Mouse (Mus musculus): ENCODE results near the gene Vps72.
A peak's percentile ranks its signal among the peaks of the same experiment; 100 is the strongest.
"Not testable (repeated sequence)": the region's sequence is repeated elsewhere in the genome, so short reads cannot be mapped to it uniquely, and the experiment has no call there.

Vps72 gene

DNA sequence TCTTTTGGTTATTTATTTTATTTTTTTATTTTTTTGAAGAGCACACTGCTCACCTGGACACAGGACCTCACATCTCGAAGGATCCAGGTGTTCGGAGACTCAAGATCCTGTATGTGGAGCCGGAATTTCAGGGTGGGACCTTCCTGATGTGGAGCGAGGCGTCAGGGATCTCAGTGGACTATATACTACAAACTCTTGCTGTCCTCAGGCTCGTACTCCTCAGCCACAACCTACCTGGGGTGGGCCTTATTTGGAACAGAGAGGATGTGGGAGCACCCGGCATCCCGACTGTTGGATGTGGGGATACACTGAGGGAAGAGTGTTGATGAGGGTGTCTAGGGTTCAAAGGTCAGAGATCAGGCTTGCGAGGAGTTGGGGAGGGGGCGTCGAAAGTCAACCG, 23.3 kb downstream of the Vps72 start:
- DNase-seq, result not testable (repeated sequence)

DNA sequence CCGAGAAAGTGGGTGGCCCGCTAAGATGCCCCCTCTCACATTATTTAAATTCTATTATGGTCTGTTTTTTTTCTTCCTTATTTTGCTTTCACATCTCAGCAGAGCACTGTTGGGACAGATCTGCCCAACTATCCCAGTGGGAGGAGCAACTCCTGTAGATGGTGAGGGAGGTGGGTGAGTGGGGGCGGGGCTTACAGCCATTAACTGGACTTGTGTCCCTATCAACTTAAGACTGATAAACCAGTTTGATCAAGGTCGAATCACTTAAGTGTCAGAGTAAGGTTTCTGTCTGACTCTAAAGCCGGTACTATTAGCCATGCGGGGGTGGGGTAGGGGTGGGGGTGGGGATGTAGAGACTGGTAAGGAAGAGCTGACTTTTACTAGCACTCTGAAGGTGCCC, 24.2 kb downstream of the Vps72 start:
- DNase-seq, result peak; percentile 28 to 66

DNA sequence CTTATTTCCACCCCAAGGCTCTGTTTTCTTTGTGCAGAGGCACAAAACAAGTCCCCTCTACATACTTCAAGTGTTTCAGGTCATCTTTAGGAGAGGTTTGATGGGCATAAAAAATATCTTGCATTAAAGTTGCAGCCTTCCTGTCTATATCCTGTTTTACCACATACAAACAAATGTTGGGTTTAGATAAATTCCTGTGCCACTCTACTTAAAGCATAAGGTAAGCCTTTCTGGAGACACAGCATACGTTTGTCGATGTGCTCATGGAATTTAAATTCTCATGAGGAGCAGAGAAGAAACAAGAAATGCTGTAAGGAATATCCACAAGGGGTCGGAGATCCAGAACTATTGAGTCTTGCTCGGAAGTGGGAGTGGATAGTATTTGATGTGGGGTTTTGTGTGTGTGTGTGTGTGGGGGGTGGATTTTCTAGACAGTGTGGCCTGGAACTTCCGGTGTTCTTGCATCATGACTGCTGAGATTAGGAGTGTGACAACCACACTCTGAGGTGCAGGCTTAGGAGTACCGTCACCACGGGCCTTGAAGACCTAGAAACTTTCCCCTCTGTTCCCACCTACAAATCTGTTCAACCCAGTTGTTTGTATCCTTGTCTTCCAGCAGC, 24.7 kb downstream of the Vps72 start:
- DNase-seq, result no peak

DNA sequence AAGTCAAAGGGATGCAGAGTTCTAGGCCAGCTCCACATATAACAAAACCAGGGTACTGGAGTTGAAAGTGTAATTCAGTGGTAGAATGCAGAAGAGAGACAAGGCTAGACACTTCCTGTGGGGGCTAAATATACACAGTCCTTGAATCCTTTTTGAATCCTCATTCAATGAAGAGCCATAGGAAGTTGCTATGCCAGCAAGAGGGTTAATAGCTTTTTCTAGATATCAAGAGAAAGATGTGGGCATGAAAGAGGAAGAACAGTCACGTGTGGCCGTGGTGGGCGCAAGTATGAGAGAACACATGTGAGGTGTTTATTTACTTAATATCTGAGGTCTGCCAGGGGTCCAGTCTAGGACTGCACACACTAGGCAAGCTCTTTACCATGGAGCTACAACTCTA, 25.5 kb downstream of the Vps72 start:
- no peak for DNase-seq

DNA sequence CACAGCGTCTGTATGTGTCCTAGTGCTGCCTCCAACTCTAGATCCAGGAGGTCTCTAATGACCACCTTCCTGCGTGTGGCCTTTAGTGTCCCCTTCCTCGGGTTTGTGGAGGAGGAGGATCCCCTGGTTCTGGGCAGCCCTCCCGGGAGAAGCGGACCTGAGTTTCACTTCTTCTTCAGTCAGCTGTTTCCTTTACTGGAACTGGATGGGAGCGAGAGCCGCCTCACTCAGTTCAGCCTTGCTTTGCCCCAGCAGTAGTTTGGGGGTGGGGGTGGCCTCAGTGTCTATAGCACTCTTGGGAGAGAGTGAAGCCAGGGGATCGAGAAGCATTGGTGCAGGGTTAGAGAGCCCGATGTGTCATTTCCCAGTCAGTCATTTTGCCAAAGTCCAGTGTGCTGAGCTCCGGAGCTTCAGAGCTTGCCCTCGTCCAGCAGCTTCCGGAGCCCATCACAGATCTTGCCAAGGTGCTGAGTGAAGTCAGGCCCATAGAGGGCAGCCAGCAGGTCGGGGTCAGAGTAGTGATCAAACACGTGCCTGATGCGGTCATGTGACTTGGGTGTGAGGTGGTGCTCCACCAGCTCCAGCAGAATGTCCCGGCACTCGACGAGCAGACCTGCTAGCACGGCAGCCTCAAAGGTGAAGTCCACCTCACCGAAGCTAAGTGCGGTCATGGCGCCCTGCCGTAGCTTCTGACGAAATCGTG, 28.9 kb downstream of the Vps72 start:
- no peak for DNase-seq

DNA sequence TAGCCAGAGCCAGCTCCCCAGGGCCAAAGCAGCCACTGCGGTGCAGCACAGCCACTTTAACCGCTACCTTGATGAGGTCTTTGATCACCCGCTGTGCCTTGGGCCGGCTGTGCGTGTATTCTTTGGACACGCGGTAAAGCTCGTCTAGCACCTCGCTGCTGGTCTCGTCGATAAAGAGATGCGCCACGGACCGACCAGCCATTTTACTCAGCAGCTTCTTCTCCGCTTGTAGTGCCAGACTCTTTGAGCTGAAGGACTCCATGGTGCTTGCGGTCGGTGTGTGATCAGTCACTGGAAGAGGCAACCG, 29.4 kb downstream of the Vps72 start:
- DNase-seq, result peak; percentile 13 to 22

DNA sequence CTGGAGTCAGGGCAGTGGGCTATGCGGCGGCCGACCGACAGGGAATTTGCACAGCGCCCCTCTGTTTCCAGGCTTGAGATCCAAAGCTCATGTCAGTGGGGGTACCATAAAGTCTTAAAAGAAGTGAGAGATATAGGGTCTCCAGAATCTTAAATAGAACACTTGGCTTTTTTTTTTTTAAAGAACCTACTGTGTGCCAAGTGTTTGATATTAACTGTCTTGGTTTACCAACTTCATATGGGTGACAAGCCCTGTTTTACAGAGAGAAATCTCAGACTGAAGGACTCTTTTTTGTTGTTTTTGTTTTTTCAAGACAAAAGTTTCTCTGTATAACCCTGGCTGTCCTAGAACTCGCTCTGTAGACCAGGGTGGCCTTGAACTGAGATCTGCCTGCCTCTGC, 30.0 kb downstream of the Vps72 start:
- no peak for DNase-seq

DNA sequence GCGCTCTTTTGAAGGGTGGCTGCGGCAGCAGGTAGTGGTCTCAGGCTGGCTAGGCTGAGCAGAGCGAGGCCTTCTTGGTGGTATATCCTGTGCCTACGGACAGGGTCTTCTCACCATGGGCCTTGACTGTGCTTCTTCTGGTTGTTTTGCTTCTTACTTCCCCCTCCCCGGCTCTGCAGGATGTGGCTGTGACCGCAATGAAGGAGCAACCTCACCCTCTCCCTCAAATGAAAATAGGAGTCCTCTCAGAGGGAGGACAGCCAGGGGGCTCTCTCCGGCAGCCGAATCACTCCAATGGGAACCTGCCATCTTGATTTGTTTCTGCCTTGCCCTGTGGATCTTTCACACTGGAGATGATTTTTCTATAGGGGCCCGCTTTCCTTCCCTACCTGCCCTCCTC, 30.7 kb downstream of the Vps72 start:
- DNase-seq, result no peak

DNA sequence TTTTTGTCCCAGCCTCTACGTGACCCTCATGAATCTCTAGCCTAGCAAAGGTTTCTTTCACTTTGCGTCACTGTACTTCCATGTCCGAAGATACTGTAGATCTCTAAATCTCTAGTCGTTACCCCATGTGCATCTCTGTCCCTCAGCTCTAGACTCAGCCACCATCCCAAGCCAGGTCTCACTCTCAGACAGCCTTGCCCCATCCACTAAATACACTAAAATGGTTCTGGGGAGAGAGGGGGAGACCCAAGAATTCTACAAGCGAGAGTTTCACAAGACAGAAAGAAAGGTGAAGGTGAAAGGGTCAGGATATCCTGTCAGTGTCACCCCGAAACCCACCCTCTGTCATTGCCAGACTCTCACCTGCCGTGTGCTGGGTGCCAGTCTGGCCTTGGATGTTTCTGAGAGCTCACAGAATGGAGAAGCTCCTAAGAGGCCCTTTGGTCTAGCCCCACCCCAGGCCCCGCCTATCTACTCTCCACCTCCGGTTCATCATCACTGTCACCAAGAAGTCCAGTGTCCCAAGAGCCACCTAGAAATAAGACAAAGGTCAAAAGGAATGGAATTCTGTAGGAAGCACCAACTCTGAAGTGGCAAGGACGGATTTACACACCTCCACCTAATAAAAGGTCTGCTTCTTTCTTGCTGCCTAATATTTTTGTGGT, 31.3 kb downstream of the Vps72 start, which contains the start of gene Tnfaip8l2:
Gene Tnfaip8l2 (minus strand): TSS at position 409 of the 665 bp plus-strand sequence.
- no peak for DNase-seq

DNA sequence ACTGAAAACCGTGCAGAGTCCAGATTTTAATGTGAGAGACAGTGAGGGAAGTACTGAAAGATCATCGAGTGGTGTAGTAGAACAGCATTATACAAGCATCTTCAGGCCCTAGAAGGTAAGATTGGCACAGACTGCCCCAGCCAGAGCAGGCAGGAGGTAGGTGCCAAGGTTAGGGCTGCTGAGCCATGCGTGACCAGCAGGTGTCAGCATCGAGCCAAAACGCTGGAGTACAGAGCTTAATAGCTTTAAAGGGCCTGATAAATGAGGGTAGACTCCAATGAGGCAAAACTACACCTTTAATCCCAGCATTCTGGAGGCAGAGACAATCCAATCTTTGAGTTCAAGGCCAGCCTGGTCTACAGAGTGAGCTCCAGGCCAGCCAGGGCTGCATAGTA, 31.8 kb downstream of the Vps72 start:
- peak; percentile 96 for DNase-seq

DNA sequence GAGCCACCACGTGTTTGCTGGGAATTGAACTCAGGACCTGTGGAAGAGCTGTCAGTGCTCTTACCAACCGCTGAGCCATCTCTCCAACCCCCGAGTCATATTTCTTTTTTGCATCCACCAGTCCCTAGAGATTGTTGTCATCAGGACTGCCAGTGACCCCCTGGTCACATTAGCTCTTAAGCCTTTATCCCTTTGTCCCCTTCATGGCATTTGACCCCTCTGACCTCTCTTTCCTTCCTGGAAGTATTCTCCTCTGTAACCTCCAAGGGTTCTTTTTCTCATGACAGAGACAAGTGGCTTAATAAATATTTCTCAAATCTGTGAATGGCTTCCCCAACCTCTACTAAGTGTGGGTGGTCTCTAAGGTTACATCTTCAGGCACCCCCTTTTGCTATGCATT, 37.1 kb downstream of the Vps72 start:
- no peak for DNase-seq

DNA sequence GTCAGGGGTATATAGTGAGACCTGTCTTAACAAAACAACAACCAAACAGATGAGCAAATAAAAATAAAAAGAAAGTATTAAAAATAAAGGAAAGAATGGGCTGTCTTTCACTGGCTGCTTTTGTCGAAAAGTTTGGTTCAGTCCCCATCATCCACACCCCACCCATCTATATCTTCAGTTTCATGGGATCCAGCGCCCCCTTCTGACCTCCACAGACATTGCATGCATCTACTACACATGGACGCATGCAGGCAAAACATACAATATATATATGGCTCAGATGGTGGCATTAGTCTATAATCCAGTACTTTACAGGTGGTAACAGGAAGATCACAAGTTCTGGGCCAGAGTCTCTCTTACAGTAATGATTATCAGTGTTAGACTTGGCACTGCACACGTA, 43.1 kb downstream of the Vps72 start:
- peak in 1 of 2 experiments; percentile 53 for DNase-seq

DNA sequence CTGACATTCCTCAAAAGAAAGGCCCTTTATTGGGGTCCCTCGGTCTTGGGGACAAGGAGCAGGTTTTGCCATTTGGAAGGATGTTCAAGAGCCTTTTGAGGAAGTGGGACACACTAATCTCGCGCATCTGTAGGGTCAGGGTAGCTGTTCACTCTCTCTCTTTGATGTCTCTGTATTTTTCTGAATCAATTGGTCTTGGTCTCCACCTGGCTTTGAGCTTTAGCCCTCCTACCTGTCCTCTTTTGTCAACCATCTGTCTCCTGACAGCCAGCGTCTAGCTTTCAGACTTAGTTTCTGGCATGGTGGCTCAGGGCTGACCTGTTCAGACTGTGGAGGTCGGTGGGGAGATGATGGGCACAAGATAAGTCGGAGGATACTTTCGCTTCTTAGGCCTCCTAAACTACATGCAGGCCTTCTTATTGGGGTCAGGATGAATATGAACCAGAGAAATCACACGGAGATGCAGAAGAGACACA, 48.7 kb downstream of the Vps72 start:
- no peak for DNase-seq

DNA sequence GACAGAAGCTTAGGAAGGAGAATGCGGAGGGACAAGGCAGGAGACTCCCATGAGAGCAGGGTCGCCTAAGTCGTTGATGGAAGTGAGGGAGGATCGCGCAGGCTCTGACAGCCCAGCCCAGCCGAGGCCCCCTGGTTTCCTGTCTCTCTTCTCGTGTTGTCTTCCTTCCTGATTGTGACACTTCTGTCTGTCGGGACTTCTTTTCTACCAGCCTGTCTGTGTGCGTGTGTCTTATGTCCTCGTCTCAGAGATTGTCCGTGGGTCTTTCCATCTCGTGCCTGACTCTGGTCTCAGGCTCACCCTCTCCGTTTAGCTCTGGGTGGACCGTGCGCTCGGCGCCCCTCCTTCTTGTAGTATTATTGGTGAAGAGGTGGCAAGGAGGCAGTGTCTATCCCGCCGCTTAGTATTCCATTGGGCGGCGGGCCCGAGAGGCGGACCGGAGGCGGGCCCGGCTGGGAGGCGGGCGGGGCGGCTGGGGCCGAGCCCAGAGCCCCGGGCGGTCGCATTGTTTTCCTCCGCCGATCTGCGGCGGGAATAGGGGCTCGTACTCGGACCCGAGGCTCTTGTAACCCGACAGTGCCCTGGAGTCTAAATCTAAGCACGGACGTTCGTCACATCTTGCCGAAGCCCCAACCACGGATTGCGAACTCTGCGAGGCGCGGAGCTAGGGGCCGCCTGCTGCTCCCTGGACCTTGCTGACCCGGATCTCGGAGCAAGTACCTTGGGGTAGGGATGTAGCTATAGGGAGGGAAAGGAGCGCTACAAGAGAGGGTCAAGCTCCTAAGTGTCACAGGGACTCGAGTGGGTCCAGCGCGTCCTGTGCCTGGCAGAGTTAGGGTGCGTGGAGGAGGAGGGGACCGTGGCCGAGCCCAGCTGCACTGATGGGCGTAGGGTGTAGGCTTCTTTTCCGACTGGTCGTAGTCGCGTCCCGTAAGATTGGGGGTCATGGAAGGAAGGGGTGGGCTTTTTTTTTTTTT, 49.5 kb downstream of the Vps72 start, which contains the start of gene Sema6c:
Gene Sema6c (plus strand): TSS at position 471 of the 977 bp plus-strand sequence.
- DNase-seq, result peak; percentile 90 to 95

DNA sequence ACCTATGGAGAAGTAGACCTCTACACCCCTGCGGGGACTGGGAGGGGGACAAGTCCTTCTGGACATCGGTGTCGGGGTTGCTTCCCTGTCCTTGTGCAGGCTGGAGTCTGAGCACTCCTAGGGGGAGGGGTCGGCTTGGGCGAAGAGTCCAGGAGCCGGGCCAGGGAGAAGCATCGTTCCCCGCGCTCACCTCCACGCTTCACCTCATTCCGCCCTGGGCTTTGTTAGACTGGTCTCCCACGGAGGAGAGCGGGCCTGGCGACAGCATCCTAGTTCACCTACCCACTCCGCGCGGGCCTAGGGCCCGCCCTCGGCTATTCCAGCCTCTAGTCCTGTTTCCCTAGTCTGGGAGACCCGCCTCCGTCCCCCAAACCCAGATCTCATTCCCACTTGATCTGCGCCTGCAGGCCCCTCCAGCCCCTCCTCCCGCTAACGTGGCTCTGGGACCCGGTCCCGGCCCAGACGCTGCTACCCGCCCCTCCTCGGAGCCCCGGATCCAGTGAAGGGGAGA, 50.3 kb downstream of the Vps72 start:
- DNase-seq, result peak; percentile 52 to 59

DNA sequence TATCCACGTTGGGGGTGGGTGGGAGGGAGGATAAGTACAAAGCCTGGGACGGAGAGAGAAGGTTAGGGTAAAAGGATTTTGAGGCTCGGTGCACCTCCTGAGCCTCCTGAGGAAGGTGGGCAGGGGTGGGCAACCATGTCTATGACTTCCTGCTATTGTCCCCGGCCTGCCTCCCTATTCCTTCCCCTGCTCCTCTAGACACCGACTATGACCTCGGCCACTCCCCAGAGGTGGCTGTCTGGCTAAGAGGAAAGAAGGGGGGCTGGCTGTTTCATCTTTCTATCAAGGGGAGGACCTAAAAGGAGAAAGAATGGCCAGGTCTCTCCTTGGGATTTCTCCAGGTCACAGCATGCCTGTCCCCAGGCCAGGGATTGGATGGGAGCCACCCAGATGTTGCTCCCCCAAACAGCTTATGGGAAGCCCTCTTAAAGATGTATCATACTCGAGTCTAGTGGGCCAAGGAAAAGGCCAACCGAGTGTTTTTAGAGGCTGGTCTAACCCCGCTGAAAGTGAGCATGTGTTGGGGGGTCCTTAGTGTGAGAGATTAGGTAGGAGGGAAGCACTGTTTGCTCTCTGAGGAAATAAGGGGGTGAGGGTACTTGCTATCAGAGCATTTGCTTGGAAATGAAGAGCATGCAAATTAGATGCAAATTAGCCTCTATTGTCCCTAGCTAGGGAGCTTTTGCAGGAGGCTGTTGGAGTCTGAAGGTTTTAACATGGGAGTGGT, 51.0 kb downstream of the Vps72 start:
- no peak for DNase-seq

DNA sequence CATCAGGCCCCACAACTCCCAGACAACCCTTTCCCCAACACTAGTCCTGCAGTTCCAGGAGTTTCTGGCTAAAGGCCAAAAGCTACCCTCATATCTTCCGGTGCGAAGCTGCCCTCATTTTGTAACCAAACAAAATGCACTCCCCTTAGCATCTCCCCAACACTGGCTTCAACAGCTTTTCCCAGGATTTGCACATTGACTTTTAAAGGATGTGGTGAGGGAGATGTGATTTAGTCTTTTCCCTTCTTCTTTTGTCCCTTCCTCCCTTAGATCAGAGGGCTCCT, 51.5 kb downstream of the Vps72 start:
- DNase-seq, result no peak

DNA sequence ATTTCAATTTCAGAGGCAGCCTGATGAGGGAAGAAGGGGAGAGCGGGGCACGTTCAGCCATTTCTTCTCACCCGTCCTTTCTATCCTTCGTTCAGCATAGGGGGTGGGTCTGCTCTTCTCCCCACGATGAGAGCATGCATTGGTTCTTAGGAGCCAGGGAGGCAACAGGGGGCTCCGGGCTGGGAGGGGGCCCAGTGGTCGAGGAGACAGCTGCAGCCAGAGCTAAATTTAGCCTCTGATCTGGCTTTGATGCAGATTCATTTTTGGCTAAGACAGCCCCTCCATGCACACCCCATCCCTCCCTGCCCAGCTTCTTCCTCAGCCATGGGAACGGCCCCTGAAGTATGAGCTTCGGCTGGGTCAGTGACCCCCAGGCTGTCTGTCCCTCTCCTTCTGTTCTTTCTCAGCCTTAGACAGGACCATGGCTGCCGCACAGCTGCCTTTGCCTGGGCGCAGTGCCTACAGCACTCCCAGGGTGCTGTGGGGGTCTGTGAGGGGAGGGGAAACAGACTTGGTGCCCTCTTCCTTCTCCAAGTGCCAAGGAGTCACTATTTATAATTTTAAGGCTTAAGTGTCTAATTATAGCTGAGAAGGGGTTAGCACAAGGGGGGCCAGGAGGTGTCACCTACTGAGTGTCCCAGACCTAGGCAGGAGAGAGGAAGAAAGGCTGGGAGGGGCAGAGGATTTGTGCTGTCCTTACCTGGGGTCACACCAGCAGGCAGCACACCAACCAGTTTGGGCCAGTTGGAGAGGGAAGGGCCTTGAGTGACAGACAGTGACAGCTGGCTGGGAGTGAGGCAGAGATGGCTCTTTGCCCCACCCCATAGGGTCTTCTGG, 52.8 kb downstream of the Vps72 start:
- DNase-seq, result peak in 1 of 2 experiments; percentile 31

DNA sequence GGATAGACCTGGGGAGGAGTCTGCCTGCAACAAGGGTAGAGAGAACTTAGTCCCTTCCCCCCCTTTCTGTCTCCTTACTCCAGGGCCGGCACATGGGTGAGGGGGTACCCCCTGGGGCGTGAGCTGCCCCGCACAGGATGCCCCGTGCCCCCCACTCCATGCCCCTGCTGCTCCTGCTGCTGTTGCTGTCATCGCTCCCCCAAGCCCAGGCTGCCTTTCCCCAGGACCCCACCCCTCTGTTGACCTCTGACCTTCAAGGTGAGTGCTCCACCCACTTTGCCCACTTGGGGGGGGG, 53.4 kb downstream of the Vps72 start:
- DNase-seq, result no peak

DNA sequence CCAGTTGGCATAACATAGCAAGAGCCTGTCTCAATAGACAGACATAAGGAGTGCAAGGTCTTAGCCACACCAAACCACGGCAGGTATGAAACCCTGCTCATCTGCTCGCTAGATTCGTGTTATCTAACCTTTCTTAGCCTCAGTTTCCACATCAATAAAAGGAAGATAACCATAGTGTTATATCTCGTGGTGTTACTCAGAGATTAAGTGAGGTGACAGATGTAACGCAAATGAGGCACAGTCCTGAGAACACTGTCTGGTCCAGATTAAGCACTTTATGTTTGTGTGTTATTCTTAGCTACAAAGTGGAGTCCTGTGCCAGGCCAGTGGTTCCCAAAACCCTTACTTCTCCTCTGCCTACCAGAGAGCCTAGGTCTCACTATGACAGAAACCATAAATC, 54.0 kb downstream of the Vps72 start:
- no peak for DNase-seq

DNA sequence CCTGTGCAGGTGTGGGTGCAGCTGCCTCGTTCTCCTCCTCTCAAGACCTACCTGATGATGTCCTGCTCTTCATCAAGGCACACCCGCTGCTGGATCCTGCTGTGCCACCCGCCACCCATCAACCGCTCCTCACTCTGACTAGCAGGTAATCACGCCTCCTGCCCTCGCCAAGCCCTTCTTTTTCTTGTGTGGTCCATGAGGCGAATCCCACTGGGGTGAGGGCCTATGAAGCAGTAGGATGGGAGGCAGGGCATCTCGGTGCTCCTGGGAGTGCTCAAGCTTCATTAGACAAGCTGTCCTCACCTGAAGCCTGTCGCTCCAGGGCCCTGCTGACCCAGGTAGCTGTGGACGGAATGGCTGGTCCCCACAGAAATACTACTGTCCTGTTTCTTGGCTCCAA, 59.2 kb downstream of the Vps72 start:
- DNase-seq, result no peak

Data from cerebellum, postnatal 25 days (tissue).